9 mouse cellular contexts compared by ENCODE assay signal in genomic region chr4:154967173-154967572, GRCm38 (mm10). TPM values are rescaled to one million over a fixed set of nuclear protein-coding genes. Genes with fewer than 3 reads are reported as not detected.
DNase-seq lines count a peak whose midpoint lies in the region; ATAC-seq and TF ChIP-seq lines count a peak whose summit lies in the region.
"Had no signal": no experiment of that assay in that cellular context is flagged by ENCODE, and none has a peak within 500 bp of the region (broad histone marks: within the 10 kb centered on the region; RNA-seq: fewer than 3 reads in every experiment).

No protein-coding gene starts in this region.

- 65% methylated on average over 5 of the region's 5 CpGs for WGBS in intestine, embryonic 14.5 days
- 69% methylated on average over 5 of the region's 5 CpGs for WGBS in intestine, embryonic 15.5 days
- WGBS in hindbrain, postnatal 0 days = 60% methylated on average over 5 of the region's 5 CpGs
- 58% methylated on average over 5 of the region's 5 CpGs for WGBS in neural tube, embryonic 11.5 days

- no peak for ATAC-seq in intestine, embryonic 14.5 days (replicated peaks; ENCODE audit: low FRiP score, low TSS enrichment, low read depth)
- no peak for ATAC-seq in intestine, embryonic 15.5 days
- no peak for ATAC-seq in hindbrain, postnatal 0 days
- ATAC-seq in neural tube, embryonic 11.5 days (ENCODE audit: insufficient read depth, low FRiP score, low TSS enrichment) = no peak

- TF ChIP-seq CTCF in hindbrain, postnatal 0 days (IDR thresholded peaks at IDR 0.05; ENCODE audit: low read depth) = peak; percentile 68

- peaks cover 12% of the 10 kb centered on the region for H3K27me3 ChIP-seq in intestine, embryonic 14.5 days (replicated peaks; ENCODE audit: control insufficient read depth, insufficient read depth, low read length)
- peaks cover 16% of the 10 kb centered on the region for H3K27me3 ChIP-seq in intestine, embryonic 15.5 days (replicated peaks)
- no peaks in the 10 kb centered on the region for H3K27me3 ChIP-seq in hindbrain, postnatal 0 days (ENCODE audit: insufficient read depth, low read length)
- H3K27me3 ChIP-seq in neural tube, embryonic 11.5 days (ENCODE audit: control insufficient read depth, insufficient read depth, low read length) = no peaks in the 10 kb centered on the region

- H3K36me3 ChIP-seq in intestine, embryonic 14.5 days (ENCODE audit: control insufficient read depth, insufficient read depth, low read length) = peaks cover 50% of the 10 kb centered on the region
- peaks cover 33% of the 10 kb centered on the region for H3K36me3 ChIP-seq in intestine, embryonic 15.5 days
- H3K36me3 ChIP-seq in hindbrain, postnatal 0 days (ENCODE audit: insufficient read depth, low read length) = peaks cover 31% of the 10 kb centered on the region
- peaks cover 12% of the 10 kb centered on the region for H3K36me3 ChIP-seq in neural tube, embryonic 11.5 days (ENCODE audit: control insufficient read depth, insufficient read depth, low read length)

- no peak overlapping the region for H3K4me2 ChIP-seq in intestine, embryonic 14.5 days (ENCODE audit: low read length)
- H3K4me2 ChIP-seq in intestine, embryonic 15.5 days (replicated peaks) = no peak overlapping the region
- no peak overlapping the region for H3K4me2 ChIP-seq in hindbrain, postnatal 0 days (ENCODE audit: low read depth, low read length)
- H3K4me2 ChIP-seq in neural tube, embryonic 11.5 days (ENCODE audit: low read depth) = no peak overlapping the region
- H3K4me2 ChIP-seq: embryonic facial prominence, embryonic 15.5 days; limb, embryonic 12.5 days had no signal

- peaks cover 18% of the 10 kb centered on the region for H3K4me1 ChIP-seq in intestine, embryonic 14.5 days (replicated peaks; ENCODE audit: control insufficient read depth, insufficient read depth, low read length)
- peaks cover 24% of the 10 kb centered on the region for H3K4me1 ChIP-seq in intestine, embryonic 15.5 days (replicated peaks)
- H3K4me1 ChIP-seq in hindbrain, postnatal 0 days (ENCODE audit: insufficient read depth, low read length) = peaks cover 12% of the 10 kb centered on the region
- peaks cover 20% of the 10 kb centered on the region for H3K4me1 ChIP-seq in neural tube, embryonic 11.5 days (ENCODE audit: control insufficient read depth, insufficient read depth, low read length)

- H3K4me3 ChIP-seq in intestine, embryonic 14.5 days (ENCODE audit: low read depth, low read length) = no peak overlapping the region
- H3K4me3 ChIP-seq in intestine, embryonic 15.5 days (replicated peaks) = no peak overlapping the region
- H3K4me3 ChIP-seq in hindbrain, postnatal 0 days (ENCODE audit: low read length) = no peak overlapping the region
- no peak overlapping the region for H3K4me3 ChIP-seq in neural tube, embryonic 11.5 days (ENCODE audit: low read depth, low read length)
- H3K4me3 ChIP-seq: embryonic facial prominence, embryonic 15.5 days; limb, embryonic 12.5 days had no signal

- H3K9ac ChIP-seq in intestine, embryonic 14.5 days (ENCODE audit: low read length) = no peak overlapping the region
- H3K9ac ChIP-seq in intestine, embryonic 15.5 days = no peak overlapping the region
- H3K9ac ChIP-seq in hindbrain, postnatal 0 days (replicated peaks; ENCODE audit: low read length) = no peak overlapping the region
- no peak overlapping the region for H3K9ac ChIP-seq in neural tube, embryonic 11.5 days (ENCODE audit: low read length)
- H3K9ac ChIP-seq: embryonic facial prominence, embryonic 15.5 days had no signal

- no peaks in the 10 kb centered on the region for H3K9me3 ChIP-seq in intestine, embryonic 14.5 days (ENCODE audit: control insufficient read depth, low read length)
- H3K9me3 ChIP-seq in intestine, embryonic 15.5 days = no peaks in the 10 kb centered on the region
- no peaks in the 10 kb centered on the region for H3K9me3 ChIP-seq in hindbrain, postnatal 0 days (ENCODE audit: low read length)
- no peaks in the 10 kb centered on the region for H3K9me3 ChIP-seq in neural tube, embryonic 11.5 days (ENCODE audit: control insufficient read depth, low read length)
- H3K9me3 ChIP-seq: embryonic facial prominence, embryonic 15.5 days; limb, embryonic 12.5 days had no signal

- H3K27ac ChIP-seq in intestine, embryonic 14.5 days (ENCODE audit: low read depth) = no peak overlapping the region
- H3K27ac ChIP-seq in intestine, embryonic 15.5 days = no peak overlapping the region
- H3K27ac ChIP-seq in hindbrain, postnatal 0 days = no peak overlapping the region
- no peak overlapping the region for H3K27ac ChIP-seq in neural tube, embryonic 11.5 days (ENCODE audit: low read depth, low read length)
- H3K27ac ChIP-seq: embryonic facial prominence, embryonic 15.5 days; limb, embryonic 12.5 days had no signal

- peak; percentile 72 for DNase-seq in intestine, embryonic 14.5 days (ENCODE audit: low spot score)
- DNase-seq in CD4-positive helper T cell, adult 2 months (ENCODE audit: low read depth, low spot score) = peak; percentile 55
- peak; percentile 18 for DNase-seq in MEL-GATA-1-ER (ENCODE audit: extremely low read depth, low read depth)
- peak; percentile 85 for DNase-seq in hindbrain, postnatal 0 days (ENCODE audit: low spot score)
- peak; percentile 70 for DNase-seq in neural tube, embryonic 11.5 days (ENCODE audit: low spot score)
- DNase-seq in urinary bladder, adult 18-20 months (ENCODE audit: low spot score in 2 of 2) = no peak

RNA-seq across cellular contexts. Expression of gene Pank4, which starts 3.2 kb away (rescaled TPM):
- polyA plus RNA-seq in intestine, embryonic 14.5 days (2014; fragmentation: Nextera tagmentation; extraction: Ambion mirVana) = 45.4 and 46.7 TPM in 2 replicates
- 34.2 and 36.1 TPM in 2 replicates for polyA plus RNA-seq in intestine, embryonic 15.5 days (2015; fragmentation: Nextera tagmentation; extraction: Ambion mirVana)
- total RNA-seq in hindbrain, postnatal 0 days (2014; rRNA removed) = 34.5 and 40.9 TPM in 2 replicates
- 25.2 and 28.1 TPM in 2 replicates for polyA plus RNA-seq in hindbrain, postnatal 0 days (2015; fragmentation: Nextera tagmentation; extraction: Ambion mirVana)
- 36.1 and 38.2 TPM in 2 replicates for polyA plus RNA-seq in neural tube, embryonic 11.5 days (2014; fragmentation: Nextera tagmentation; extraction: Ambion mirVana)

RNA-seq across cellular contexts. Expression of gene Hes5, which starts 6.5 kb away (rescaled TPM):
- polyA plus RNA-seq in intestine, embryonic 14.5 days (2014; fragmentation: Nextera tagmentation; extraction: Ambion mirVana) = 1.8 and 2.3 TPM in 2 replicates
- 1.8 and 2.5 TPM in 2 replicates for polyA plus RNA-seq in intestine, embryonic 15.5 days (2015; fragmentation: Nextera tagmentation; extraction: Ambion mirVana)
- 149 and 177 TPM in 2 replicates for total RNA-seq in hindbrain, postnatal 0 days (2014; rRNA removed)
- 106 and 122 TPM in 2 replicates for polyA plus RNA-seq in hindbrain, postnatal 0 days (2015; fragmentation: Nextera tagmentation; extraction: Ambion mirVana)
- polyA plus RNA-seq in neural tube, embryonic 11.5 days (2014; fragmentation: Nextera tagmentation; extraction: Ambion mirVana) = 191 and 218 TPM in 2 replicates

RNA-seq across cellular contexts. Expression of gene Tnfrsf14, which starts 38.8 kb away (rescaled TPM):
- 1.5 and 1.6 TPM in 2 replicates for polyA plus RNA-seq in intestine, embryonic 14.5 days (2014; fragmentation: Nextera tagmentation; extraction: Ambion mirVana)
- 3.0 and 3.6 TPM in 2 replicates for polyA plus RNA-seq in intestine, embryonic 15.5 days (2015; fragmentation: Nextera tagmentation; extraction: Ambion mirVana)
- 0.52 TPM in 1 of 2 replicates, not detected in the other for total RNA-seq in hindbrain, postnatal 0 days (2014; rRNA removed)
- polyA plus RNA-seq in hindbrain, postnatal 0 days (2015; fragmentation: Nextera tagmentation; extraction: Ambion mirVana) = 0.16 and 0.29 TPM in 2 replicates
- polyA plus RNA-seq in neural tube, embryonic 11.5 days (2014; fragmentation: Nextera tagmentation; extraction: Ambion mirVana) = 0.78 and 1.1 TPM in 2 replicates

Comparison
In these comparisons a context has a peak if more than half of its experiments do, and no peak if none do; other contexts are left out.
1. DNase-seq: peak in intestine, embryonic 14.5 days (single experiment), CD4-positive helper T cell, adult 2 months (single experiment), MEL-GATA-1-ER (single experiment), hindbrain, postnatal 0 days (single experiment) and neural tube, embryonic 11.5 days (single experiment); none in urinary bladder, adult 18-20 months (0 of 2).
2. RNA of gene Hes5, which starts 6.5 kb away (polyA plus RNA-seq): 191 to 218 TPM in neural tube, embryonic 11.5 days and 106 to 122 TPM in hindbrain, postnatal 0 days; 1.8 to 2.5 TPM in intestine, embryonic 15.5 days and 1.8 to 2.3 TPM in intestine, embryonic 14.5 days; every median in the first group is over 10 times any median in the second.